Mouse (Mus musculus) stomach, postnatal 0 days (tissue): ENCODE results near the gene Irf2bpl.

Experiments
- CTCF ChIP-seq: IDR thresholded peaks from 2 replicates; pipeline ENCODE4 v1.5.1; 2016; ENCODE audit warnings: antibody characterized with exemption, low read depth, mild to moderate bottlenecking, moderate library complexity
- EP300 ChIP-seq: optimal IDR thresholded peaks from 2 replicates; pipeline ENCODE3; 2016; ENCODE audit warnings: antibody characterized with exemption

- TF ChIP-seq CTCF: no peak
- no peak for TF ChIP-seq EP300
Measured at GRCm38 (mm10) chr12:86891786-86892702, 7.4 kb upstream of the Irf2bpl start.
